Mouse (Mus musculus): ENCODE results near the gene Pld6.
A peak's percentile ranks its signal among the peaks of the same experiment; 100 is the strongest.

Pld6 gene

DNA sequence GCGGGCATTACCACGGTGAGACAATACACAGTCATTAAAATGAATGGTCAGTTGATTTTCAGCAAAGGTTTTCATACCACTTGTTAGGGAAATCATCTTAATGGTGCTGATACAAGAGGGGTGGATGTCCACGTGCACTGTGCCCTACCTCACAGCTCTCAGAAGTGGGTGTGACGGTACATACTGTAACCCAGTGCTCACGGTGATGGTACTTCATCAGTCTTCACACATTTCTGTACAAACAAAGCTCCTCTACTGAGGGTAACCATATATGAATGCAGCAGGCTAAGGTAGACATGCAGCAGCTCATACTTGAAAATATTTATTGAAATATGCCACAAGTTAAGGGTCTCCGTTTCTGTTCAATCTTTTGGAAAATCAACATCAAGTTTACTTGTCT, 3.9 kb downstream of the Pld6 start:
- DNase-seq: peak; percentile 49 to 70

DNA sequence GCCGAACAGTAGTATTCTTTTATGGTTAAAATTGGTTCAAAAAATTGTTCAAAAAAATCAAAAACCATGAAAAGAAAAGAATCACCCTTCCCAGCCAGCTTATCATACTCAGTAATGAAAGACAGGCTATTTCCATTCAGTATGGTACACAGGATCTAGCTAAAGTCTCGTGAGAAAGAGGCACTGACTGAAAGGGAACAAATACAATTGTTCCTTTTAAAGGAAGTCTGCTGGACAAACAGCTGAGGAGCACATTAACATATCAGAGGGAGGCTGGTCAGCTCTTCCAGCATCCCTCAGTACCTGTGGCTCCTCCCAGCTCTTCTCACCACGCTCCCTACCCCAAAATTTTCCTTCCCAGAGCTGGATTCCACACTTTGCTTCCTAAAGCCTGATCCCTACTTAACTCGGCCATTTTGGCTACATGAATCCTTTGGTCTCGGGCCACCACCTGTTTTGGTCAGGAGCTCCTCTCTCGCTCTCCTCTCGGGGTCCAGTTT, 5.3 kb downstream of the Pld6 start:
- no peak for DNase-seq

GRCm38 (mm10) chr11:59780241-59780640, 7.2 kb downstream of the Pld6 start:
- DNase-seq: no peak

- peak; percentile 24 to 55 for DNase-seq
Observed at GRCm38 (mm10) chr11:59779406-59779805, 8.0 kb downstream of the Pld6 start.

- no peak for DNase-seq
Observed at GRCm38 (mm10) chr11:59778874-59779223, 8.6 kb downstream of the Pld6 start.

GRCm38 (mm10) chr11:59778181-59778873, 9.1 kb downstream of the Pld6 start:
- peak; percentile 62 to 75 for DNase-seq

GRCm38 (mm10) chr11:59777259-59777658, 10.2 kb downstream of the Pld6 start:
- DNase-seq: no peak

GRCm38 (mm10) chr11:59775435-59776148, 11.9 kb downstream of the Pld6 start:
- no peak for DNase-seq

DNA sequence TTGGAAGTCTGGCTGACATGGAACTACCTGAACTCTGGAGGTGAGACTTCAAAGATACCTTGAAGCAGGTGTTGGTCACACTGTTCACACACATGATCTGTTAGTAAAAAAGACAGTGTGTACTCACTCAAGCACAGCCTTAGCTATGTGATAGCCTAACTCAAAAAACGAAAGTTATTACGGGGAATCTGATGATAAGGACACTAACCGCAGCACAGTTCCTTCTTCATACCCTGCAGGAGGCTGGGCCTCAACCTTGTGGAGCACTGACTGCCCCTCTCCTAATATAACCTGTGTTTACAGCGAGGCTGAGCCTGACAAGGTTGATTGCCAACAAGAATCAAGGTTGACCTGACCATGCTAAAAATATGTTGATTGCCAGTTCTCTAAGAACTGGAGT, 12.9 kb downstream of the Pld6 start:
- DNase-seq: no peak

GRCm38 (mm10) chr11:59772902-59773301, 14.5 kb downstream of the Pld6 start:
- DNase-seq: no peak

- no peak for DNase-seq
Observed at GRCm38 (mm10) chr11:59772291-59772690, 15.2 kb downstream of the Pld6 start.

GRCm38 (mm10) chr11:59770753-59771152, 16.7 kb downstream of the Pld6 start:
- no peak for DNase-seq

DNA sequence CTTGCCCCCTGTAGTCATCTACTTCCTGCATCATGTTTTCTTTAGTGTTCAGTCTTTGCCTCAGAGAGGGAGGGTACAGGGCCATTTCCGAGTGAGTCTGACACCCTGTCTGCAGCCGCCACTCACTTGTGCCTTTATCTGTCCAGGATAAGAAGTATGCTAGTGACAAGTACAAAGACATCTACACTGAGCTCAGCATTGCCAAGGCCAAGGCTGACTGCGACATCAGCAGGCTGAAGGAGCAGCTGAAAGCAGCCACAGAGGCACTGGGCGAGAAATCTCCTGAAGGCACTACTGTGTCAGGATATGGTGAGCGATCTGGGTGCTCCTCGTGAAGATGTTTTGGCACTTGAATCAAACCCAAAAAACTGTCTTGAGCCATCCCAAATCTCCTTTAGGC, 17.7 kb downstream of the Pld6 start:
- no peak for DNase-seq

GRCm38 (mm10) chr11:59769307-59769706, 18.1 kb downstream of the Pld6 start:
- no peak for DNase-seq

GRCm38 (mm10) chr11:59760796-59761195, 26.6 kb downstream of the Pld6 start:
- no peak for DNase-seq

DNA sequence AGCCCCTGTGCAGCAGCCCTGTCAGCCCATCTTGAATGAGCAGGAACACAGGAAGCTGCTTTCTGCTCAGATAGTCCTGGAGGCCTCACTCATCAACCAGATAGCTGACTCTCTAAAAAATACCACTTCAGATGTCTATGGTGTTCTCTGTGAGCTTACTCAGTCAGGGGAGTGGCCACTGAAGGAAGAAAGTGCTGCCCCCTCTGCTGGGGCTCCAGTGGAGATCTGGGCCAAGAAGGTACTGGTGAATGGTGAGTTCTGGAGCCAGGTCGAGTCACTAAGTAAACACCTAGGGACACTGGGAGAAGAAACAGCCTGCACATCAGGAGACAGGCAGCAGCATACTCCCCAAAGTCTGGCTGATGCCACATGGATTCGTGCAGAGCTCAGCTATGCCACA, 27.8 kb downstream of the Pld6 start:
- no peak for DNase-seq

- peak; percentile 18 to 29 for DNase-seq
Observed at GRCm38 (mm10) chr11:59759178-59759577, 28.3 kb downstream of the Pld6 start.

GRCm38 (mm10) chr11:59758191-59758985, 29.1 kb downstream of the Pld6 start:
- DNase-seq: no peak

- no peak for DNase-seq
Observed at GRCm38 (mm10) chr11:59756351-59756750, 31.1 kb downstream of the Pld6 start.

GRCm38 (mm10) chr11:59754504-59754903, 32.9 kb downstream of the Pld6 start:
- no peak for DNase-seq

DNA sequence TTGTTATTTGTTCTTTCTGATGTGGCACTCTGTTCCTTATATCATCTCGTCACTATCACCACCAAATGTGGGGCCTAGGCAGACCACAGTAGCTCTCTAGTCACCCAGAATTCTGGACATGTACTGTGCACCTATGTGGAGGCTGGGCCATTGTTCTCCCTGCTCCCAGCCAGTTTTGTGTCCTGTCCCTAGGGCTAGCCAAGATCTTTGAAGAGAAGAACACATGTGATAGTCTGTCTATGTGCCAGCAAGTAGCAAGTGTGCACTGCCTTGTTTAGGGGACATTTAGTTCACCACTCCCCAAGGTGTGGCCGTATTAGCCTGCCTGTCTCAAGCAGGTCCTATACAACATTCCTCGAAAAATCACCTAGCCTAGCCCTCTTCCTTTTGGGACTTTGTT, 38.4 kb downstream of the Pld6 start:
- DNase-seq: no peak

DNA sequence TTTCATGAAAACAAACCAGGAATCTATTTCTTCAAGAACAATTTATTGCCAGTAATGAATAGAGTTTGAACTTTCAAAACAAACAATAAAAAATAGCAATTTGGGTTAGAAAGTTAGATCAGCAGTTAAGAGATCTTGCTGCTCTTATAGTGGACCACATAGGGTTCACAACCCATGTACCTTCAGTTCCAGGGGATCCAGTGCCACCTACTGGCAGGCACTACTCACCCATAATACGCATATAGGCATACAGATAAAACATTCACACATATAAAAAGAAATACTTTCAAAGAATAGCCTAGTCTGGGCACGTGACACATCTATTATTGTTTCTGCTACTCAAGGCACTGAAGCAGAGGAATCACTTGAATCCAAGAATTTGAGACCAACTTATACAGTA, 40.8 kb downstream of the Pld6 start:
- peak; percentile 62 to 74 for DNase-seq

- DNase-seq: no peak
Observed at GRCm38 (mm10) chr11:59745851-59746250, 41.6 kb downstream of the Pld6 start.

GRCm38 (mm10) chr11:59744374-59744773, 43.1 kb downstream of the Pld6 start:
- DNase-seq: no peak

Data from lung, adult 18-20 months (tissue).